Mouse (Mus musculus) frontal cortex, adult (tissue): ENCODE measurements around the gene Gabrq.

Source experiments
- ATAC-seq: cut with Nextera tagmentation; 2 replicates; pipeline ENCODE4 v1.9.2; 2017; ENCODE audit warnings: mild to moderate bottlenecking, moderate library complexity, mixed read lengths; ENCODE audit not compliant: low TSS enrichment

The Gabrq gene

DNA sequence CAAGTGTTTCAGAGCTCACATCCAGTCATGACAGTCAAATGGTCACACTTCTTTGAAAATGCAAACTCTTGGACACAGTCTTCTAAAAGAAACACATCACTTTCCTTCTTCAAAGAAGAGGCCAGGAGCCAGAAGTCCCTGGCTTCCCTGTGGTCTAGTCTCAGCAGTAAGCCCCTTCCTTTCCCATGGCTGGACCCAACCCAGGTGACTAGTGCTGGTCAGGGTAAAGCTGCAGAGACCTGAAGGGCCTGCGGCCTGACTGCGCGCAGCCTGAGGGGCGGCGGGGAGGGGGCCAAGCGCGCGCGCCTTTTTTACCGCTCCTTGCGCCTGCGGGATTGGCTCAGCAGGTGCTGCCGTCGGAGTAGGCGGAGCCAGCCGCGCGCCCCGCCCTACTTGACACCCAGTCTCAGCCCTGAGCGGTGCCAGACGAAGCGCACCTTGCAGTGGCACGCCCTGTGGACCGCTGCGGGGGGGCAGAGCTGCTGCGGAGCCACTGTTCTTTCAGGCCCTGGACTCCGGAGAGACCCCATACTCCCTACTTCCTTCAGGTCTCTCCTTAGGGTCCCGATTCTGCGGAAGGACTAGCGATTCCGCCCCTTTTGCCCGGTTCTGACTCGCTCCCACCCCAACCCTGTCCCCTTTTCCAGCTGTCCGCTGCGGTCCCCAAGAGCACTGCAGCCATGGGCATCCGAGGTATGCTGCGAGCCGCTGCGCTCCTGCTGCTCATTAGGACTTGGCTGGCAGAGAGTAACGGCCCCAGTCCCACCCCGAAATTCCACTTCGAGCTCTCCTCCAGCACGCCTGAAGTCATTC is at the start of gene Gabrq:
TSS of gene Gabrq (plus strand) at position 403 of the 813 bp plus-strand sequence.
- peak; percentile 62; the same call in 1 of the 2 replicates for ATAC-seq

GRCm38 (mm10) chrX:72788773-72789557 is 36.0 kb upstream of the Gabrq start:
- ATAC-seq = peak; percentile 100

- ATAC-seq = 0 out of 2 replicates have a peak, but pooled peaks have one; percentile 9
These were observed 35.5 kb upstream of the Gabrq start for GRCm38 (mm10) chrX:72789558-72789871.

DNA sequence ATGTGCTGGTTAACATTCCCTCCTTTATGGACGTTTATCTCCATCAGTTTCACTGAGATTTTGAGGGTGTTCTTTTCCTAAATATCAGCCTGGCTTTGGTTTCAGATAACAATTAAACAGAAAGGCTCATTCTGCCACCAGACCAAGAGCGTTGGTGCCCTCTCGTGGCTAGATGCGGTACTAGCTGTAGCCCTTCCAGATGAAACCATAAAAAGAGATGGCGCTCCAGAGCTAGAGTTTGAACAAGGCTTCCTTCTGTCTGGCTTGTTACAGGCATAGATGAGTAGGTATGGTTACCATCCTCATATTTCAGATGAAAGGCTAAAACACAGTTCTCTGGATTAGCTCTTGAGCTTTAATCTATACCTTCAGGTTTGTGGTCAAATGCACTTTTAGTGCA is 5.4 kb upstream of the Gabrq start:
- peak; percentile 80 for ATAC-seq

DNA sequence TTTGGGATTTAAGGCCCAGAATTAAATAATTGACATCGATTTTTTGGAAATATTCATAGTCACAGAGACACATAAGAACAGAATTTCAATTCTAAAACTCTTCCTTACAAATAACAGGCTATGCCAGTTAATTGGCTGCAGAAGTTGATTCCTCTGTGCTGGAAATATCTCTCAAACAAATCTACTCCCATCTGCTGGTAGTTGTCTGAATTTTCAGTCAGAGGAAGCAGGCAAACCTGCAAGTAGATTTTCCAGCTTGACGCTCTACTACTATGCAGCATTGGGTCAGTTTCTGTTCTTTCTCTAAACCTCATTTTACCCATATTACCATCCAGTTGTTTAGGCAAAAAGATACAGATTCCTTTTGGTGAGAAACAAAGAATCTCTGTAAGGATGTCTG is 1.7 kb upstream of the Gabrq start:
- no peak for ATAC-seq

GRCm38 (mm10) chrX:72825589-72825905 is 569 bp downstream of the Gabrq start:
- no peak for ATAC-seq
